ENCODE assay signal across 17 mouse cellular contexts in genomic region chr2:161513256-161513655, GRCm38 (mm10).
DNase-seq lines count a peak whose midpoint lies in the region; ATAC-seq lines count a peak whose summit lies in the region.
"Had no signal": no experiment of that assay in that cellular context is flagged by ENCODE, and none has a peak within 500 bp of the region (broad histone marks: within the 10 kb centered on the region; RNA-seq: fewer than 3 reads in every experiment).

No protein-coding gene starts in this region.

- H3K9me3 ChIP-seq in midbrain, embryonic 11.5 days (ENCODE audit: control insufficient read depth, low read length): no peaks in the 10 kb centered on the region
- H3K9me3 ChIP-seq: embryonic facial prominence, embryonic 10.5 days; heart, embryonic 13.5 days; intestine, embryonic 15.5 days; limb, embryonic 15.5 days; midbrain, embryonic 12.5 days had no signal

- H3K9ac ChIP-seq in midbrain, embryonic 11.5 days (ENCODE audit: low read length): no peak overlapping the region
- H3K9ac ChIP-seq: heart, embryonic 13.5 days; intestine, embryonic 15.5 days; limb, embryonic 15.5 days; liver, postnatal 0 days; midbrain, embryonic 12.5 days had no signal

- no peak overlapping the region for H3K4me3 ChIP-seq in midbrain, embryonic 11.5 days (ENCODE audit: low read depth, low read length)
- H3K4me3 ChIP-seq: embryonic facial prominence, embryonic 10.5 days; erythroblast, embryonic 14.5 days; heart, embryonic 13.5 days; intestine, embryonic 15.5 days; limb, embryonic 15.5 days; midbrain, embryonic 12.5 days had no signal

- no peak overlapping the region for H3K4me2 ChIP-seq in midbrain, embryonic 11.5 days
- H3K4me2 ChIP-seq: heart, embryonic 13.5 days; intestine, embryonic 15.5 days; limb, embryonic 15.5 days; midbrain, embryonic 12.5 days had no signal

- ATAC-seq in midbrain, embryonic 11.5 days (ENCODE audit: low FRiP score): no peak
- ATAC-seq: liver, postnatal 0 days had no signal

- H3K4me1 ChIP-seq in midbrain, embryonic 11.5 days (ENCODE audit: control insufficient read depth, insufficient read depth, low read length): peaks cover 4% of the 10 kb centered on the region; the same call in 1 of the 2 replicates
- H3K4me1 ChIP-seq: intestine, embryonic 15.5 days had no signal

- H3K27ac ChIP-seq in midbrain, embryonic 11.5 days (ENCODE audit: low read depth, low read length): no peak overlapping the region
- H3K27ac ChIP-seq: embryonic facial prominence, embryonic 10.5 days; heart, embryonic 13.5 days; intestine, embryonic 15.5 days; kidney, postnatal 0 days; limb, embryonic 15.5 days; midbrain, embryonic 12.5 days had no signal

- 68% methylated on average over 1 of the region's 1 CpGs for WGBS in midbrain, embryonic 11.5 days

- H3K36me3 ChIP-seq in midbrain, embryonic 11.5 days (ENCODE audit: control insufficient read depth, insufficient read depth, low read length): no peaks in the 10 kb centered on the region
- H3K36me3 ChIP-seq: embryonic facial prominence, embryonic 10.5 days; heart, embryonic 13.5 days; intestine, embryonic 15.5 days; limb, embryonic 15.5 days; midbrain, embryonic 12.5 days had no signal

- peak; percentile 53 to 78 for DNase-seq in adrenal gland, adult (ENCODE audit: inconsistent age in 2 of 2, low spot score in 1 of 2)
- DNase-seq in adrenal gland, postnatal 4 days (ENCODE audit: low spot score in 2 of 2): no peak
- DNase-seq in adrenal gland, adult 2 months: peak; percentile 75
- DNase-seq in cerebellum, adult 11-12 months: peak; percentile 89
- peak; percentile 70 to 80 for DNase-seq in cerebellum, postnatal 36 days
- no peak for DNase-seq in right cerebral cortex, adult 2 months (ENCODE audit: low spot score in 2 of 2)
- no peak for DNase-seq in midbrain, embryonic 11.5 days (ENCODE audit: low spot score, missing footprints)
- no peak for DNase-seq in kidney, adult 8-10 months
- DNase-seq: liver, postnatal 0 days; thymus, adult 2 months had no signal

- no peaks in the 10 kb centered on the region for H3K27me3 ChIP-seq in midbrain, embryonic 11.5 days (ENCODE audit: control insufficient read depth, insufficient read depth, low read length)
- H3K27me3 ChIP-seq: heart, embryonic 13.5 days; intestine, embryonic 15.5 days; midbrain, embryonic 12.5 days had no signal

Comparison
In these comparisons a context has a peak if more than half of its experiments do, and no peak if none do; other contexts are left out.
1. DNase-seq: peak in adrenal gland, adult (2 of 2), adrenal gland, adult 2 months (single experiment), cerebellum, adult 11-12 months (single experiment) and cerebellum, postnatal 36 days (2 of 2); none in adrenal gland, postnatal 4 days (0 of 2), right cerebral cortex, adult 2 months (0 of 2), midbrain, embryonic 11.5 days (single experiment) and kidney, adult 8-10 months (0 of 2).